Mouse (Mus musculus): ENCODE measurements at regions not wholly inside any gene's neighbourhood (a gene's known extent, or its start where the extent isn't known, plus 50 kb on each side); places are given as distances from the start of the nearest gene placed in this dataset.

GRCm38 (mm10) chr16:62605920-62606319 lies 180.7 kb downstream of the Nsun3 start:
- TF ChIP-seq USF1 (IDR thresholded peaks at IDR 0.05; ENCODE audit: low read depth), result no peak
- no peak for TF ChIP-seq MAX (IDR thresholded peaks at IDR 0.05)
- TF ChIP-seq CTCF (IDR thresholded peaks at IDR 0.05; ENCODE audit: control insufficient read depth, insufficient read depth, insufficient read length), result no peak
- no peak for TF ChIP-seq MYOD1 (IDR thresholded peaks at IDR 0.05; ENCODE audit: control insufficient read depth, insufficient read length, low read depth)
- TF ChIP-seq CEBPB (IDR thresholded peaks at IDR 0.05; ENCODE audit: low read depth), result no peak
- TF ChIP-seq MYOG (IDR thresholded peaks at IDR 0.05; ENCODE audit: control insufficient read depth, extremely low read depth, insufficient read length), result no peak
- TF ChIP-seq FOSL1 (IDR thresholded peaks at IDR 0.05; ENCODE audit: insufficient read depth, low read length, poor library complexity, severe bottlenecking), result no peak

Data from C2C12 (cell line).